Mouse (Mus musculus): ENCODE measurements around the gene Hnrnpa2b1. TPM values are rescaled to one million over a fixed set of nuclear protein-coding genes. Genes with fewer than 3 reads are reported as not detected.

Gene Hnrnpa2b1
- 37.4 and 41.9 TPM in 2 replicates for polyA plus RNA-seq (2012)

- Histone ChIP-seq H3K27me3 (ENCODE audit: control insufficient read depth) (no peaks in the 10 kb centered on the region), H3K36me3 (ENCODE audit: control insufficient read depth) (peaks cover 72% of the 10 kb centered on the region), H3K9me3 (ENCODE audit: control insufficient read depth, low read length) (no peaks in the 10 kb centered on the region), H3K4me1 (ENCODE audit: control insufficient read depth) (peaks cover 46% of the 10 kb centered on the region), H3K4me3 (replicated peaks) (peak within 1 kb of the TSS; percentile 100)
- TF ChIP-seq TAL1 (IDR thresholded peaks at IDR 0.05; ENCODE audit: low read length): no peak
These were observed at the start of gene Hnrnpa2b1 for GRCm38 (mm10) chr6:51469715-51470310. Hnrnpa2b1 (minus strand) TSS chr6:51469894.

- Histone ChIP-seq H3K4me3 (replicated peaks) (no peak overlapping the region), H3K4me1 (ENCODE audit: control insufficient read depth) (no peaks in the 10 kb centered on the region), H3K27me3 (ENCODE audit: control insufficient read depth) (no peaks in the 10 kb centered on the region), H3K36me3 (ENCODE audit: control insufficient read depth) (no peaks in the 10 kb centered on the region), H3K9me3 (ENCODE audit: control insufficient read depth, low read length) (no peaks in the 10 kb centered on the region)
- no peak for TF ChIP-seq GATA1 (IDR thresholded peaks at IDR 0.05; ENCODE audit: low read length)
These were observed 45.2 kb upstream of the Hnrnpa2b1 start for GRCm38 (mm10) chr6:51514860-51515259.

DNA sequence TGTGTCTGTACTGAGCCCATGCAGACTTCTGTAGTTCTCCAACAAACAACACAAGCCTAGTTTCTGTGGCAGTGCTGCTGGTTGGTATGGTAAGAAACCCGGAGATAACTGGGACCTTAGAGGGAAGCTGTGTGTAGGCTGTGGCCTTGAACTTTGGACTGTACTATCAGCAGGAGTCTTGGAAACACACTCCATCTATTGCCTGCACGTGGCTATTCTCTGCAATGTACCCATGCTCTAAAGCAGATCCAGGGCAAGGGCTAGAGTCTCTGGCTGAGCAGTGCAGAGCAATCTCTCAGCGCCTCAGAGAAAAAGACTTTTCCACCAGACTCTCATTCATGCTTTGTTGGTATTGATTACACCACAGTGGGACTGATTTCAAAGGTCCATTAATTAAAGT, 44.1 kb upstream of the Hnrnpa2b1 start:
- no peak for TF ChIP-seq TAL1 (IDR thresholded peaks at IDR 0.05; ENCODE audit: low read length)
- no peak overlapping the region for H3K4me3 ChIP-seq (replicated peaks)
- H3K4me1 ChIP-seq (ENCODE audit: control insufficient read depth): no peaks in the 10 kb centered on the region; the same call in 1 of the 2 replicates
- no peaks in the 10 kb centered on the region for H3K9me3 ChIP-seq (ENCODE audit: control insufficient read depth, low read length)
- no peaks in the 10 kb centered on the region for H3K27me3 ChIP-seq (ENCODE audit: control insufficient read depth)
- H3K36me3 ChIP-seq (ENCODE audit: control insufficient read depth): no peaks in the 10 kb centered on the region

DNA sequence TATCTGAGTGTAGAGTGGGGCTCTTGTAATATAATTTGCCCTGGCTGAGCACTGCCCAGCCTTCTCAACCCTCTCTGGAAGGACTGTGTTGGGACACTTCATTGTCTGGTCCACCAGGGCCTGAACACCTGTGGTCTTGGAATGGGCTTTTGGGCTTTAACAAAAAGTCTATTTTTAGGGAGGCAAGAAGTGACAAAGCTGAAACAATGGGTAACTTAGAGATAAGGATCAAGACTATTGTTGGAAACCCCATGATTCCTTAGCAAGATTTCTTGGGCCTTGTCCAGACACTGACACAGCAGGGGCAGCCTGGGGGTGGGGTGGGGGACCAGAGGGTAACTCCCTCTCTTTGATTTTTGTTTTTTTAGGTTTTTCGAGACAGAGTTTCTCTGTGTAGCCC, 41.3 kb upstream of the Hnrnpa2b1 start:
- Histone ChIP-seq H3K9me3 (ENCODE audit: control insufficient read depth, low read length) (no peaks in the 10 kb centered on the region), H3K4me1 (ENCODE audit: control insufficient read depth) (no peaks in the 10 kb centered on the region; the same call in 1 of the 2 replicates), H3K4me3 (replicated peaks) (no peak overlapping the region), H3K36me3 (ENCODE audit: control insufficient read depth) (no peaks in the 10 kb centered on the region), H3K27me3 (ENCODE audit: control insufficient read depth) (no peaks in the 10 kb centered on the region)
- TF ChIP-seq TAL1 (IDR thresholded peaks at IDR 0.05; ENCODE audit: low read length) (no peak), GATA1 (IDR thresholded peaks at IDR 0.05; ENCODE audit: low read length) (no peak)

- H3K27me3 ChIP-seq (ENCODE audit: control insufficient read depth): no peaks in the 10 kb centered on the region
- H3K36me3 ChIP-seq (ENCODE audit: control insufficient read depth): no peaks in the 10 kb centered on the region
- TF ChIP-seq GATA1 (IDR thresholded peaks at IDR 0.05; ENCODE audit: low read length): no peak
- no peak for TF ChIP-seq TAL1 (IDR thresholded peaks at IDR 0.05; ENCODE audit: low read length)
- H3K4me3 ChIP-seq (replicated peaks): no peak overlapping the region
- no peaks in the 10 kb centered on the region; the same call in 1 of the 2 replicates for H3K4me1 ChIP-seq (ENCODE audit: control insufficient read depth)
- no peaks in the 10 kb centered on the region for H3K9me3 ChIP-seq (ENCODE audit: control insufficient read depth, low read length)
These were observed 40.4 kb upstream of the Hnrnpa2b1 start for GRCm38 (mm10) chr6:51510094-51510493.

- Histone ChIP-seq H3K9me3 (ENCODE audit: control insufficient read depth, low read length) (no peaks in the 10 kb centered on the region), H3K27me3 (ENCODE audit: control insufficient read depth) (no peaks in the 10 kb centered on the region), H3K4me1 (ENCODE audit: control insufficient read depth) (no peaks in the 10 kb centered on the region; the same call in 1 of the 2 replicates), H3K4me3 (replicated peaks) (no peak overlapping the region), H3K36me3 (ENCODE audit: control insufficient read depth) (no peaks in the 10 kb centered on the region)
- no peak for TF ChIP-seq TAL1 (IDR thresholded peaks at IDR 0.05; ENCODE audit: low read length)
- TF ChIP-seq GATA1 (IDR thresholded peaks at IDR 0.05; ENCODE audit: low read length): no peak
These were observed 39.3 kb upstream of the Hnrnpa2b1 start for GRCm38 (mm10) chr6:51508750-51509648.

GRCm38 (mm10) chr6:51507556-51507955, 37.9 kb upstream of the Hnrnpa2b1 start:
- Histone ChIP-seq H3K4me1 (ENCODE audit: control insufficient read depth) (no peaks in the 10 kb centered on the region; the same call in 1 of the 2 replicates), H3K27me3 (ENCODE audit: control insufficient read depth) (no peaks in the 10 kb centered on the region), H3K9me3 (ENCODE audit: control insufficient read depth, low read length) (no peaks in the 10 kb centered on the region), H3K4me3 (replicated peaks) (no peak overlapping the region), H3K36me3 (ENCODE audit: control insufficient read depth) (no peaks in the 10 kb centered on the region)
- TF ChIP-seq GATA1 (IDR thresholded peaks at IDR 0.05; ENCODE audit: low read length) (no peak), TAL1 (IDR thresholded peaks at IDR 0.05; ENCODE audit: low read length) (no peak)

- no peaks in the 10 kb centered on the region for H3K36me3 ChIP-seq (ENCODE audit: control insufficient read depth)
- no peaks in the 10 kb centered on the region for H3K27me3 ChIP-seq (ENCODE audit: control insufficient read depth)
- TF ChIP-seq TAL1 (IDR thresholded peaks at IDR 0.05; ENCODE audit: low read length) (no peak), GATA1 (IDR thresholded peaks at IDR 0.05; ENCODE audit: low read length) (no peak)
- H3K9me3 ChIP-seq (ENCODE audit: control insufficient read depth, low read length): peaks cover 3% of the 10 kb centered on the region; the same call in 1 of the 2 replicates
- no peaks in the 10 kb centered on the region; the same call in 1 of the 2 replicates for H3K4me1 ChIP-seq (ENCODE audit: control insufficient read depth)
- no peak overlapping the region for H3K4me3 ChIP-seq (replicated peaks)
These were observed 36.0 kb upstream of the Hnrnpa2b1 start for GRCm38 (mm10) chr6:51505671-51506070.

GRCm38 (mm10) chr6:51497321-51498111, 27.8 kb upstream of the Hnrnpa2b1 start:
- TF ChIP-seq GATA1 (IDR thresholded peaks at IDR 0.05; ENCODE audit: low read length) (no peak), TAL1 (IDR thresholded peaks at IDR 0.05; ENCODE audit: low read length) (no peak)

More at GRCm38 (mm10) chr6:51497321-51498111, 27.8 kb upstream of the Hnrnpa2b1 start:
- Histone ChIP-seq H3K36me3 (ENCODE audit: control insufficient read depth) (no peaks in the 10 kb centered on the region), H3K27me3 (ENCODE audit: control insufficient read depth) (no peaks in the 10 kb centered on the region), H3K4me3 (replicated peaks) (no peak overlapping the region), H3K4me1 (ENCODE audit: control insufficient read depth) (no peaks in the 10 kb centered on the region; the same call in none of the 2 replicates), H3K9me3 (ENCODE audit: control insufficient read depth, low read length) (peaks cover 3% of the 10 kb centered on the region; the same call in 1 of the 2 replicates)

Data from erythroblast, embryonic 14.5 days (primary cell).